Mouse (Mus musculus) bone marrow, adult 2 months (tissue): ENCODE results near the gene Lzts3.

Experiments used
- CTCF ChIP-seq: fragments of 200-500 bp; IDR thresholded peaks from 2 replicates; pipeline ENCODE4 v1.5.1; 2011; ENCODE audit warnings: low read length, control low read depth; ENCODE audit not compliant: control insufficient read depth, insufficient read depth
- POLR2A ChIP-seq: fragments of 200-500 bp; IDR thresholded peaks from 2 replicates; pipeline ENCODE4 v1.6.1; 2011; ENCODE audit warnings: low read depth, mild to moderate bottlenecking, control low read depth, low read length, borderline replicate concordance; ENCODE audit not compliant: control insufficient read depth

DNA sequence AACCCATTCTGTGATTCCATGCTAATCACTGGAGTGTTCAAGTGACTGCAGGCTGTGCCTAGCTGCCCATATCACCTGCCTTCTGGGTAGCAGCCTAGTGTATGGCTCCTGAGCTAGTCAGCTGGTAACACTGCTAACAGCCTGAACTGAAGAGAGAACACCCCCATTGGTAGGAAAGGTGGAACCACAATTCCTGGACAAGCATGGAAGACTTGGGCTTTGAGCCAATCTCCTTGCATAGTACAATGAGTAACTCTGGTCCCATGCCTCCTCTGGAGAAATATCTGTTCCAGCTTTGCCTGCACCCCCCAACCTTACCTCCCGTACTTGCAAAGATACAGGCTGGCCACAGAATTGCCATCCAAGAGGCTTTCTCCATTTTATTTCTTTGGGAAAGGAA is 10.2 kb downstream of the Lzts3 start:
- TF ChIP-seq CTCF, result no peak
- no peak for TF ChIP-seq POLR2A
